Mouse (Mus musculus) left cerebral cortex, postnatal 36 days (tissue): Measurements from ENCODE around the gene Rer1. TPM values are rescaled to one million over a fixed set of nuclear protein-coding genes. Genes with fewer than 3 reads are reported as not detected.

Experiments
- DNase-seq, 2 experiments: peaks; one replicate each; pipeline ENCODE4 v3.0.0; 2021 to 2022; ENCODE audit warnings: low spot score in 2 of 2, mixed read lengths in 1 of 2
- intact Hi-C: fragments of 180-260 bp; cut with DNase I; formaldehyde crosslinking; loops from one replicate; pipeline ENCODE4 v1.15.1; 2025
- total RNA-seq, 2 experiments: library from RNA; stranded (reverse); gene quantifications; 2 replicates each; pipeline ENCODE4 v1.2.3; 2021

The Rer1 gene
- 10 to 100 TPM; 65.6 to 67.3 TPM for total RNA-seq

DNA sequence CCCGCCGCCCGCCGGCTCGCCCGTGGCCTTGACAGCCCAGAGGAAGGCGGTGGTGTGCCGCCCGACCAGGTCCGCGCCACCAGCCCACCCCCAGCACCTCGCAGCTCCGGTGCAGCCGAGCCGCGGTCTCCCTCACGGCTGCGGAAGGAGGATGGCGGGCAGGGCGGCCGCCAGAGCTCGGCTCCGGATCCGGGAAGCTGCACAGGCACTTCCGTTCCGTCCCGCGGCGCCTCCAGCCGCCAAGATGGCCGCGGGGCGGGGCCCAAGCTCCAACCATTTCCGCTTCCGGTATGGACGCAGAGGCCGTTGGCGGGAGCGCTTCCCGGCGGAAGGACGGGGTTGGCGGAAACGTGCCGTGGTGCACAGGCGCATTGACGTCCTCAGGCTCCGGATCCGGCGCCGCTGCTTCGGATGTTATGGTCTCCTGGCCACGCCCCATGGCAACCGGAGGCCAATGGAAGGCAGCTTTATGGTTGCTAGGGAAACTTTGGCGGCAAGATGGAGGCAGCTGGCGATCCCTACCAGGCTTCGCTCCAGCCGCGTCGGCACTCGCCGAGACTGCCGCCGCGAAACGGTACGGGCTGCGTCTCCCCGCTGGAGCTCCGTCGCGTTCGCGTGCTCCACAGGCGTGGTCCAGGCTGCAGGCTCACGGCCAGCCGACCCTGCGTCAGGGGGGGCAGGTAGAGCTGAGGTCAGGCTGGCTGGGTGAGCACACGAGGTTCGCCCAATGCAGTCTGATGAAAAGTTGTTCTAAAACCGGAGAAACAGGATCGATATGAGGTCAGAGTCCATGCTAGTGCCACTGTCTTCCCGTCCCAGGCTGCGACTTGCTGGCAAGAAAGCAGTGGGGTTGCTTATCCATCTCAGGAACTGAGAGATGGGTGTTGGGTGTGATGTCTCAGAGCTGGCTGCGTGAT, at the start of gene Rer1, which contains the start of gene Morn1:
TSS of gene Rer1 (minus strand) at position 275 of the 917 bp plus-strand sequence.
TSS of gene Morn1 (plus strand) at position 470 of the 917 bp plus-strand sequence.
- intact Hi-C loops = loop anchor here (5.0 kb wide), 1 partner anchor 221 kb away; no protein-coding TSS in a partner anchor

GRCm38 (mm10) chr4:155134686-155135172, 48.5 kb upstream of the Rer1 start:
- intact Hi-C loops = no loop called here
- no peak for DNase-seq

More for the DNA sequence above, at the start of gene Rer1, which contains the start of gene Morn1:
- peak; percentile 100 for DNase-seq

DNA sequence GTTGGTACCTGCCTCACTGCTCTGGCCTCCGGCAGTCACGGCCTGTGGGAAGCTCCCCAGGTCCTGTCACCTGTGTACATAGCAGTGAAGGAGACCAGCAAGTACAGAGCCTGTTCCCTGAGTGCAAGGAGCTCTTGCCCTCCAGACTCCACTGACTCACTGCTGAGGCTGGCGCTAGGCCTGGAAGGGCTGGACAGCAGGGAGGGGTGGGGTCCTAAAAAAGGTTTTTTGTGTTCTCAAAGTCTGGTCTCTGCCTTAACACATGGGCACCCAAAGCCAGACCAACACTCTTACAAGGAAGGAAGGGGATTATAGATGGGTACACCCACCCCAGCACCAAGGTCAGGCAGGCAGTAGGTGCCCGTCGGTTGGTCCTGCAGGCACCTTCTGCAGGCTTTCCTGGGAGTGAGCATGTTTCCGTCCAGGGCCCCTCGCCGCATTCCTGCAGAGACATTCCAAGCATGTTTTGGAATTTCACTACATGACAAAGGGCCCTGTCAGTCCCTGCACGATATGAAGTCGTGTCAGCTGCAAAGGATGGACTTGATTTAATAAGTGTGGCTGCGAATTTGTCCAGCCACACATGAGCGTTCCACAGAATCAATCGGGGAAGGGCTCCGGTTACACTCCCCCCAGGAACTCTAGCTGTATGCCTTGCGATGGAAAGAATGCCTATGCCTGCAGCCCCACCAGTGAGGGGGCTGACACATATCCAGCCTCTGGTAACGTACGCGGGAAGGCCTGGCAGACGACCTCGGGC, 47.7 kb upstream of the Rer1 start:
- no peak for DNase-seq
- intact Hi-C loops = no loop called here

DNA sequence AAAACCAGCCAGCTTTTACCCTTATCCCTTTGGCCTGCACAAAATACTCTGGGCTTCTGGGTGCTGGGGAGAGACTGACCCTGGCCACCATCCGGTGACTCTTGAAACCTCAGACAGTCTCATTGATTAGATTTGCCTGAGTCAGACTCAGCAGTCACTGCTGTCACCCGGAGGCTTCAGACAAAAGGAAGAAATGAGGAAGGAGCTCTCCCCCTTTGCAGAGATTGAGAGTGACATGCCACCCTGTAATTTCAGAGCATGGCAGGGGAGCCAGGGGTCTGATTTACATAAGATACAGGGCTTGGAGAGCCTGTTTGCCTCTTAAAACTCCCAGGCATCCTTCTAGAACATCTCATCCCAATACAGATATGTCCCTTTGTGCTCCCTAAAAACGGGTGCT, 47.0 kb upstream of the Rer1 start:
- no peak for DNase-seq
- intact Hi-C loops = no loop called here

DNA sequence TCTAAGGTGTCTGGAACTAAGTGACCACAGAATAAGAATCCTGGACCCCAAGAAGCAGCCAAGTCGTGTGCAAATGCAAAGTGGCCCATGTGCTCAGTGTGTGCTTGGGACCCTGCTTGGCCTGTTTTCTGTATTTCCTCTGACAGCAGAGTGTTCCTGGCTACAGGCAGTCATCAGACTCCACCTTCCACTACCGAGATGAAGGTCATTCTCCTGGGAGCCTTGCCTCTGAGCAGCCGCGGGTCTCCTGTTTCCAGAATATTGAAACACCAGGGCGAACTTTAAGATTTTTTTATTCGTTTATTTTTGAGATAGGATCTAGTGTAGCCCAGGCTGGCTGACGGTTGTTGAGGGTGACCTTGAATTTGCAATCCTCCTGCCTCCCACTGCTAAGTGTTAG, 44.4 kb upstream of the Rer1 start:
- no peak for DNase-seq
- intact Hi-C loops = no loop called here

- peak; percentile 91 for DNase-seq
- intact Hi-C loops = loop anchor here (10.0 kb wide), 1 partner anchor 175 kb away; no protein-coding TSS in a partner anchor
These were observed 43.8 kb upstream of the Rer1 start for GRCm38 (mm10) chr4:155129996-155130395.

GRCm38 (mm10) chr4:155129132-155129917, 43.1 kb upstream of the Rer1 start:
- intact Hi-C loops = loop anchor here (10.0 kb wide), 1 partner anchor 175 kb away; no protein-coding TSS in a partner anchor
- DNase-seq = peak; percentile 61 to 68

DNA sequence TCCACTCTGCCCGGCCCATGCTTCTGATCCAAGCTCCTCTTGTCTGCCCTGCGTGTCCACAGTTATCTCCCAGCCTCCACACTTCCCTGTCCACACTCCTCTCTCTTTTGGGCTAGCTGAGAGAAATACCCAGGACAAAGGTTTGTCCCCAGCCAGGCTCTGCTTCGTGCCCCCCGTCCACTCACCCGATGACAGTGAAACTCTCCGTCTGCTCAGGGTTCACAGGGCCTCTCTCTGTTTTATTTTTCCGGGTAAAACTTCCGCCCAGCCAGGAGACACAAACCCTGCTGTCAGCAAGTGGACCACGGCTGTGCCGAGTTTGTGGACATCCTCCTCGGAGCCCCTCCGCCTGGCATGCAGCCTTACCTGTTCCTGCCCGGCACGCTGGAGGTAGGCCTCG, 42.2 kb upstream of the Rer1 start:
- intact Hi-C loops = loop anchor here (10.0 kb wide), 1 partner anchor 176 kb away; no protein-coding TSS in a partner anchor
- DNase-seq = no peak

- intact Hi-C loops = loop anchor here (10.0 kb wide), 1 partner anchor 178 kb away; no protein-coding TSS in a partner anchor
- no peak for DNase-seq
These were observed 40.6 kb upstream of the Rer1 start for GRCm38 (mm10) chr4:155126602-155127372.

DNA sequence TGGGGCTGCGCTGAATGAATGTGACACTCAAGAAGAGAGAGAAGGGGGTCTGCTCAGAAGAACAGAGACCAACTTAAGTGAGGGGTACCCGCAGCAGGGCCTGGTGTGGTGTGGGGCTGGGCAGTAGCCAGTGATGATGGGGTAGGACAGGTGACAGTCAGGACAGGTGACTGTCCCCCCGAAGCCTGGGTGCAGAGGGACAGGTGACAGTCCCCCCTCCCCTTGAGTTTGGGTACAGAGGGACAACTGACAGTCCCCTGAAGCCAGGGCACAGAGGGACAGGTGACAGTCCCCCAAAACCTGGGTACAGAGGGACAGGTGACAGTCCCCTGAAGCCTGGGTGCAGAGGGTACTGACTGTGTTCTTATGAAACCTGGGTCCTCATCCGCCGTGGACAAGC, 40.0 kb upstream of the Rer1 start:
- intact Hi-C loops = loop anchor here (10.0 kb wide), 1 partner anchor 179 kb away; no protein-coding TSS in a partner anchor
- no peak for DNase-seq

DNA sequence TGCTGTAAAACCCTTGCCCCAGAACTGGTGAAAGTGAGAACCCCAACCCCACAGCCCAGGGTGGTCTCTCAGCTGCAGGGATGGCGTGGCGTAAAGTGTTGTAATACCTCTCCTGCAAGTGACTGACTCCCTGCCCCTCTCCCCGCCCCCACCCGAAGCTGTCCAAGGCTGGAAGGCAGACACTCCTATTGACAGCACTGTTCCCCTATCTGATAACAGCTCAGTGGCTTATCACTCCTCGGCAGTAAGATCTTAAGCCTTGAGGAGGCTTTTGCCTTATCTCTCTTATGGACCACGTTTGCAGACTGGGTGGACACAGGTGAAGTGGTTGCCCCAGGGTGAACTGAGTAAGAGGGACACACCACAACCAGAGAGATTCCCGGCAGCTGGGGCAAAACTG, 39.1 kb upstream of the Rer1 start:
- intact Hi-C loops = loop anchor here (10.0 kb wide), 1 partner anchor 179 kb away; no protein-coding TSS in a partner anchor
- DNase-seq = no peak

DNA sequence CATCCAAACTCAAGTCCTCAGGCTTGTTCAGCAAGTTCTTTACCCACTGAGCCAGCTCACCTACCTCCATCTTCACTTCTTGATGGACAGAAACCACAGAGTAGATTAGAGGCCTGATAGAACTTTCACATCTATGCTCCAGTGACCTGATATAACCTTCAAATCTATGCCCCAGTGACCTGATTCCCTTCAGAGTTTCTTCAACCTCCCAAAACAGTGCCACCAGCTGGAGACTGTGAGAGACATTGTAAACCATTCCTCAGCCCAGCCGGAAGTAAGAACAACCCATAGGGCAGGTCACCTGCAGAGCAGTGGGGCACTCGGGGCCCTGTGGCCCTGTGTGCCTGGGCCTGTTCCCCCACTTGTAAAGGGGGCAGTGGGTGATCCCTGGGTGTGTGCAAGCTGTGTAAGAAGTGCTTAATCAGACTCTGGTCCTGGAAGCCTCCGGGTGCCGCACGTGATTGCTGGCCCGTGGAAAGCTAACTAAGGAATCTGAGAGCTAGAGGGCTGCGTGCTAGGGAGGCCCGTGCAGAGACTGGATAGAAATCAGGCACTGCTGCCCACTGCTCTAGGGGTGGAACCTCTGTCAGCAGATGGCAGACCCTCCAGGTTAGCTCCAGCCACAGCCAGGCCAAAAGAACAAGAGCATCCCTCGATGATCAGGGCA, 37.8 kb upstream of the Rer1 start:
- no peak for DNase-seq
- intact Hi-C loops = loop anchor here (2.0 to 10.0 kb wide), 2 partner anchors 97 to 181 kb away; no protein-coding TSS in a partner anchor

DNA sequence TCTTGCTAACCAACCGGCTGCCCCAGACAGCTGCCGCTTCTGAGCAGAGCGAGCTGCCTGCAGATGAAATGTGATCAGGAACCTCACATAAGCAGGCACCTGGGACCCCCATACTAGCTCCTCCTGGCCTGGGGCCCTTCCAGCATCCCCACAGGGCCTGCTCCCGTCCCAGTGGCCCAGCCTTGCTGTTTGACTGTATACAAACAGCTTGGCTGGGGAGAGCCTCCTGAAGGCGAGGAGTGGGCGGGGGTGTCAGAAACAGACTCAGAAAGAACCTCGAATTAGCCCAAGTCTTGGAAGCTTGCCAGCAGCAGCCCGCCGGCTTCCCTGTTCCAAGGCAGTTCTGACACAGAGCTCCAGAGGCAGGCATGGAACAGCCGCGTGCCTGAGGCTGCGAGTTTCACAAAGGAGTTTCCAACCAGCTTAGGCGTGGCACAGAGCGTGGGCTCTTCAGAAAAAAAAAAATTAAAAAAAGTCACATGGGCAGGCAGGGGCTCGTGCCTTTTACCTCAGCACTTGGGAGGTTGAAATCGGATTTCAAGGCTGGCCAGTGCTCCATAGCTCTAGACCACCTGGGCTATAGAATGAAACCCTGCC, 36.4 kb upstream of the Rer1 start:
- peak; percentile 97 for DNase-seq
- intact Hi-C loops = loop anchor here (2.0 to 10.0 kb wide), 2 partner anchors 98 to 182 kb away; no protein-coding TSS in a partner anchor

DNA sequence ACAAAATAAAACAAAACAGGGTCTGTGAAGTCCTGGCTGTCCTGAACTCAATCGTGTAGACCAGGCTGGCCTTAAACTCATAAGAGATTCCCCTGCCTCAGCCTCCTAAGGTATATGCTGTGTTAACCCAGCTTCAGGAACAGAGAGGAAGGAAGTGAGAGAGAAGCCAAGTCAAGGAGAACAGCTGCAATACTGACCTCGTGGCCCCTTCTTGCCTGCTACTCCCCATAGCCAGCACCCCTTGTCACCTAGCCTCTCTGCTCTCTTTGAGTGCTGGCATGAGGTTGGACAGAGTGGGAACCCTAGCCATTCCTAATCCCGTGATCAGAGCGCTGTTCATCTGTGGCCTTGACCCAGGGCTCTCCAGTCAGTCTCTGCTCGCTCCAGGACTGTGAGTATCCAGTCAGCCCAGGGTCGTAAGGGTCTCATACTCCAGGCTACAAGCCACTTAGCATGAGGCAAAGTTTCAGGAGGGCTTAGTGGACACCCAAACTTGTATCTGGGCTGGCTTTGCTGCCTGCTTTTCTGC, 35.8 kb upstream of the Rer1 start:
- no peak for DNase-seq
- intact Hi-C loops = loop anchor here (2.0 to 10.0 kb wide), 2 partner anchors 99 to 183 kb away; no protein-coding TSS in a partner anchor

DNA sequence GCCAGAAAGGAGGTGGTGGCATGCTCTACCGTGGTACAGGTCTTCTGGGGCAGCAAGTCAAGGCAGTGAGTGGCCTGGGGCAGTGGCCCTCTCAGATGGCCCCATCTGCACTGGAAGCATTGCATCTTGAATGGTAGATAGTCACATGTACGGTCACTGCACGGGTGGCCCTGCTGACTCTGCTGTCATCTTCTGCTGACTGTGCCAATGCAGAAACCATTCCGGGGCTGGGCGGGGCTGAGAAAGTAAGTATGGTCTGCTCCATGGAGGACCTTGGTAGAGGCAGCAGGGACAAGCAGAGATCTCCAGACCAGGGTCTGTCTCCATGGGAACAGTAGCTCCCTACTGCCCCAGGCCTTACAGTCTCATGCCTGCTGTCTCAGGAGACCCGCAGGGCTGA, 35.0 kb upstream of the Rer1 start:
- intact Hi-C loops = loop anchor here (10.0 kb wide), 1 partner anchor 184 kb away; no protein-coding TSS in a partner anchor
- DNase-seq = no peak

- intact Hi-C loops = loop anchor here (10.0 kb wide), 1 partner anchor 184 kb away; no protein-coding TSS in a partner anchor
- DNase-seq = no peak
These were observed 34.4 kb upstream of the Rer1 start for GRCm38 (mm10) chr4:155120583-155120982.

GRCm38 (mm10) chr4:155120038-155120437, 33.9 kb upstream of the Rer1 start:
- no peak for DNase-seq
- intact Hi-C loops = loop anchor here (10.0 kb wide), 1 partner anchor 185 kb away; no protein-coding TSS in a partner anchor
